ENCODE assay signal across 11 mouse cellular contexts in genomic region chr10:51961497-51961896, GRCm38 (mm10).
DNase-seq lines count a peak whose midpoint lies in the region; ATAC-seq and TF ChIP-seq lines count a peak whose summit lies in the region.
"Had no signal": no experiment of that assay in that cellular context is flagged by ENCODE, and none has a peak within 500 bp of the region (broad histone marks: within the 10 kb centered on the region; RNA-seq: fewer than 3 reads in every experiment).

No protein-coding gene starts in this region.

- peak; percentile 76 for DNase-seq in heart, embryonic 10.5 days (ENCODE audit: low spot score)
- no peak for DNase-seq in heart, postnatal 10 days
- DNase-seq in ZHBTc4 (ENCODE audit: low read depth, low spot score) = peak; percentile 7
- DNase-seq in forebrain, postnatal 0 days = no peak
- peak; percentile 33 for DNase-seq in midbrain, embryonic 14.5 days
- DNase-seq in spleen, adult 12 weeks (ENCODE audit: low spot score) = no peak
- DNase-seq in cerebellum, adult 2 months = no peak
- DNase-seq in urinary bladder, adult 2 months (ENCODE audit: low spot score) = no peak
- DNase-seq: cerebellum, adult 9-10 months; gastrocnemius, postnatal 10 days; liver, embryonic 13.5 days had no signal

- H3K4me1 ChIP-seq in heart, embryonic 10.5 days = peaks cover 5% of the 10 kb centered on the region; the same call in 1 of the 2 replicates
- H3K4me1 ChIP-seq in forebrain, postnatal 0 days (ENCODE audit: insufficient read depth) = no peaks in the 10 kb centered on the region
- no peaks in the 10 kb centered on the region for H3K4me1 ChIP-seq in midbrain, embryonic 14.5 days (ENCODE audit: control insufficient read depth, insufficient read depth, low read length)
- no peaks in the 10 kb centered on the region for H3K4me1 ChIP-seq in cerebellum, adult 2 months (ENCODE audit: control insufficient read depth, insufficient read depth, low read length)
- H3K4me1 ChIP-seq: liver, embryonic 13.5 days had no signal

- H3K9me3 ChIP-seq in heart, embryonic 10.5 days = no peaks in the 10 kb centered on the region
- no peaks in the 10 kb centered on the region for H3K9me3 ChIP-seq in forebrain, postnatal 0 days (ENCODE audit: low read length)
- no peaks in the 10 kb centered on the region for H3K9me3 ChIP-seq in midbrain, embryonic 14.5 days (ENCODE audit: control insufficient read depth, low read length)

- no peak overlapping the region for H3K4me3 ChIP-seq in heart, embryonic 10.5 days
- H3K4me3 ChIP-seq in forebrain, postnatal 0 days (ENCODE audit: low read depth, low read length) = no peak overlapping the region
- no peak overlapping the region for H3K4me3 ChIP-seq in midbrain, embryonic 14.5 days (replicated peaks; ENCODE audit: low read depth, low read length)
- H3K4me3 ChIP-seq in cerebellum, adult 2 months (replicated peaks; ENCODE audit: insufficient read depth, low read depth, low read length) = no peak overlapping the region
- H3K4me3 ChIP-seq: liver, embryonic 13.5 days had no signal

- TF ChIP-seq CTCF in forebrain, postnatal 0 days (IDR thresholded peaks at IDR 0.05; ENCODE audit: low read depth) = no peak
- TF ChIP-seq CTCF in cerebellum, adult 2 months (IDR thresholded peaks at IDR 0.05; ENCODE audit: borderline replicate concordance, insufficient read depth, low read depth, low read length) = no peak

- no peaks in the 10 kb centered on the region for H3K27me3 ChIP-seq in heart, embryonic 10.5 days (ENCODE audit: insufficient read depth, poor library complexity, severe bottlenecking)
- no peaks in the 10 kb centered on the region for H3K27me3 ChIP-seq in forebrain, postnatal 0 days (ENCODE audit: insufficient read depth, low read length)
- H3K27me3 ChIP-seq in midbrain, embryonic 14.5 days (ENCODE audit: control insufficient read depth, insufficient read depth, low read length) = no peaks in the 10 kb centered on the region
- no peaks in the 10 kb centered on the region for H3K27me3 ChIP-seq in cerebellum, adult 2 months (ENCODE audit: control insufficient read depth, insufficient read depth, low read length)
- H3K27me3 ChIP-seq: liver, embryonic 13.5 days had no signal

- 17% methylated on average over 2 of the region's 2 CpGs for WGBS in heart, embryonic 10.5 days
- WGBS in forebrain, postnatal 0 days = 8% methylated on average over 2 of the region's 2 CpGs
- 6% methylated on average over 2 of the region's 2 CpGs for WGBS in midbrain, embryonic 14.5 days
- WGBS in cerebellum, adult 2 months = 10% methylated on average over 2 of the region's 2 CpGs

- peak; percentile 53; the same call in 1 of the 2 replicates for ATAC-seq in forebrain, postnatal 0 days
- peak; percentile 83 for ATAC-seq in midbrain, embryonic 14.5 days (ENCODE audit: low FRiP score, low TSS enrichment)

- H3K4me2 ChIP-seq in forebrain, postnatal 0 days (ENCODE audit: low read depth) = no peak overlapping the region
- H3K4me2 ChIP-seq in midbrain, embryonic 14.5 days (ENCODE audit: low read length) = no peak overlapping the region
- H3K4me2 ChIP-seq: liver, embryonic 13.5 days had no signal

- intact Hi-C loops in heart, postnatal 10 days (cut with DNase I) = no loop called here

- H3K27ac ChIP-seq in heart, embryonic 10.5 days = no peak overlapping the region
- no peak overlapping the region for H3K27ac ChIP-seq in forebrain, postnatal 0 days (ENCODE audit: low read depth, low read length)
- H3K27ac ChIP-seq in midbrain, embryonic 14.5 days (replicated peaks; ENCODE audit: low read depth, low read length) = no peak overlapping the region
- no peak overlapping the region for H3K27ac ChIP-seq in cerebellum, adult 2 months (ENCODE audit: insufficient read depth, low read length)
- H3K27ac ChIP-seq: liver, embryonic 13.5 days had no signal

- H3K36me3 ChIP-seq in heart, embryonic 10.5 days = no peaks in the 10 kb centered on the region
- H3K36me3 ChIP-seq in forebrain, postnatal 0 days (ENCODE audit: insufficient read depth) = no peaks in the 10 kb centered on the region
- H3K36me3 ChIP-seq in midbrain, embryonic 14.5 days (ENCODE audit: control insufficient read depth, insufficient read depth, low read length) = no peaks in the 10 kb centered on the region
- H3K36me3 ChIP-seq: liver, embryonic 13.5 days had no signal

- no peak for TF ChIP-seq POLR2A in cerebellum, adult 2 months (IDR thresholded peaks at IDR 0.05; ENCODE audit: borderline replicate concordance, insufficient read depth, low read length)

- H3K9ac ChIP-seq in forebrain, postnatal 0 days = no peak overlapping the region
- no peak overlapping the region for H3K9ac ChIP-seq in midbrain, embryonic 14.5 days (replicated peaks; ENCODE audit: low read length)
- H3K9ac ChIP-seq: liver, embryonic 13.5 days had no signal

Comparison
In these comparisons a context has a peak if more than half of its experiments do, and no peak if none do; other contexts are left out.
1. DNase-seq: peak in heart, embryonic 10.5 days (single experiment), ZHBTc4 (single experiment) and midbrain, embryonic 14.5 days (single experiment); none in heart, postnatal 10 days (0 of 2), forebrain, postnatal 0 days (single experiment), spleen, adult 12 weeks (single experiment), cerebellum, adult 2 months (0 of 2) and urinary bladder, adult 2 months (single experiment).